Mouse (Mus musculus) megakaryocyte progenitor cell, adult 5-6 weeks (primary cell): Measurements from ENCODE around the gene Trank1. TPM values are rescaled to one million over a fixed set of nuclear protein-coding genes. Genes with fewer than 3 reads are reported as not detected.

Experiments used
- ATAC-seq: replicated peaks from 2 replicates; pipeline ENCODE4 v1.8.0; 2016; ENCODE audit warnings: mild to moderate bottlenecking, moderate TSS enrichment, inconsistent platforms; ENCODE audit not compliant: poor library complexity
- total RNA-seq, 2 experiments: library from RNA; stranded (forward) in 1 of 2; stranded (reverse) in 1 of 2; fragments of 157-497, 149-512 nt in 1 of 2; fragments of 200-1000 nt in 1 of 2; gene quantifications; 2 replicates each; pipeline versions ENCODE4 v1.2.3 to v1.2.4; 2015 to 2017

The Trank1 gene
- total RNA-seq, 2 experiments from 2014 or later = not detected

GRCm38 (mm10) chr9:111421862-111422261, 110.3 kb downstream of the Trank1 start:
- ATAC-seq = no peak

DNA sequence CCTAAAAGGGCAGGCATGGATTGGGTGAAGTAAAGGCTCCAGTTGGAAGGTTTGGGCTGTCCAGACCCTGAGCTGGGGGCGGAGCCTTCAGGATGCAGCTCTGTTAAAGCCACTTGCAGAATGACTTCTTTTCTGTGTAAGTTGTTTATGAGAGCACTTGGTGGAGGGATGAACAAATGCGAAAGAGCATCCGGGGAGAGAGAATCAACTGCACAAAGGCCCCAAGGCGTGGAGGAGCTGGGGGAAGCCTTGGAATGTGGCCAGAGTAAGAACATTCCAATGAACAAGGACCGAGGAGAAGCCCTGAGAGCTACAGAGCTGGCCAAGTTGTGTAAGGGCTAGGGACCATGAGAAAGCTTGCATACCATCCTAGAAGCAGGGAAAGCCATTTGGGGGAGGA, 111.0 kb downstream of the Trank1 start:
- ATAC-seq = no peak

DNA sequence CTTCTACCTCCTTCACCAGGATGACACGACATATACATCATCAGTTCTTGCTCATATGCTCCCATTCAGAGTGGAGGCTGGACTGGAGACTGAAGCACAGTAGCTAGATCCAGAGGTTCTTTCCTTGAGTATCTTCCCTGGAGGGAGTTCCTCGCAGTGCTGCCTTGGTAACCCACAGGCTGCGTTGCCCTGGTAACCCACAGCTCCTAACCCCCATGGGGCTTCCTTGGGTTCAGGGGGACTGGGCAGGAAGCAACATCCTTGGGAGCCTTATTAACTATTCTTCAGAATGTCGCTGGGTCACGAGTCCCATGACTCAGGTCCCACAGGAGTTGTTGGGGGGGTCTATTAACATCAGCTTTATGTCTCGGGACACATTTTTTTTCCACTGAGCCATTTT, 113.6 kb downstream of the Trank1 start:
- ATAC-seq = no peak

- ATAC-seq = no peak
Measured at GRCm38 (mm10) chr9:111425952-111426351, 114.4 kb downstream of the Trank1 start.

- ATAC-seq = no peak
Measured at GRCm38 (mm10) chr9:111427891-111428555, 116.5 kb downstream of the Trank1 start.

DNA sequence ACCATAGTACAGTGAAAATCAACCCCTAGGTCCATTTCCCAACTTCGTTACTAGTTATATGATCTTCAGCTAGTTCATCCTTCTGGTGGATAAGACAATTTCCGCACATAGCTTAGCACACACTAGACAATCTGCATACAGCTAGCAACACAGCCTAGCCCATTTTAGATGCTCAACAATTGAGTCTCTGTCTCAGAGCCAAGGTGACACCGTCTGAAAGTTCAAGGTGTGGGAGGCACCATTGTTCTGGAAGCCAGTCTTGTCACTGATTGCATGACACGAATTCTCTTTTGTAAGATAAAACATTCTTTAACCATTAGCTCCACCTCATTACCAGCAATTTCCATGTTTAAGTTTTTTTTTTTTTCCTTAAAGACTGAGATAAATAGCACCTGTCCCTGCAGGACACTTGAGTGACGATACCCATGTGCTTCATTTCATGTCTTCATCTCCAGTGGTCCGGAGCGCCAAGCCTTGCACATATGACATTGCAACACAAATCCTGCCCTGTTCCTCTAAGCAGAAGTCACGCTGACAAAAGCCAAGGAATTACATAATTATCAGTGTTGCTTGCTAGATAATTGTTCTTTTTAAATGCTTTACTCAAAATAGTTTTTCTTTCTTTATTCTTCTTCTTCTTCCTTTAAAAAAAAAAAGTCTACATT, 117.3 kb downstream of the Trank1 start:
- peak; percentile 93 for ATAC-seq

DNA sequence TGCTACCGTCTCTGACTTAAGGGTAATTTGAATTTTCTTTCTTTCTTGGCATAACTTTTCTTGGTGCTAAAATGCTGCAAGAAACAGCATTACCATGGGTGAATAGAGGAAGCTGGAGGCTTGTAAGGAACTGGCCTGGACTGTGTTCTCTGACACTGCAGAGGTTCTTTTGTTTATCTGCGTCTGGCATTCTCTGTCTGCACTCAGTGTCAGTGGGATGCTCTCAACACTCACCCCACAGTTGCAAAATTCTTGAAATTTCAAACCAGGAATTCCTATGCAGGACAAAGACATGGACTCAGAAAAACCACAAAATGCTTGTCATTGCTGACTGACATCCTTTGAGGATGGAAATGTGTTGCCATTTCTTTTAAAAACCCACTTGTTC, 117.8 kb downstream of the Trank1 start:
- peak; percentile 65 for ATAC-seq

DNA sequence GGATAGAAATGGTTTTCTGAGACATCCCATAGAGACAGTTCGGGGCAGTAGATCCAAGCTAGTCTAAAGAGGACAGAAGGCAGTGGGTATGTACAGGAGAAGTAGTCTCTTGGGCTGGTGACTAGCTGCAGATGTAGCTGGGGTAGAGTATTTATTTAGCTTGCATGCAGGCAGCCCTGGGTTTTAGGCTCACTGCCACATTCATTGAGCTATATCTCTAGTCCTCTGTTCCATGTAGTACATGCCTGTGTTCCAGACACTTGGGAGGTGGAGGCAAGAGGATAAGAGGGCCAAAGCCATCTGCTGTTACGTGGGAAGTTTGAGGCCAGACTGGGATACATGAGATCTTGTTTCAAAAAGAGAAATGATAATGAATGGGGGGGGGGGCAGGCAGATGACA, 123.9 kb downstream of the Trank1 start:
- ATAC-seq = no peak

DNA sequence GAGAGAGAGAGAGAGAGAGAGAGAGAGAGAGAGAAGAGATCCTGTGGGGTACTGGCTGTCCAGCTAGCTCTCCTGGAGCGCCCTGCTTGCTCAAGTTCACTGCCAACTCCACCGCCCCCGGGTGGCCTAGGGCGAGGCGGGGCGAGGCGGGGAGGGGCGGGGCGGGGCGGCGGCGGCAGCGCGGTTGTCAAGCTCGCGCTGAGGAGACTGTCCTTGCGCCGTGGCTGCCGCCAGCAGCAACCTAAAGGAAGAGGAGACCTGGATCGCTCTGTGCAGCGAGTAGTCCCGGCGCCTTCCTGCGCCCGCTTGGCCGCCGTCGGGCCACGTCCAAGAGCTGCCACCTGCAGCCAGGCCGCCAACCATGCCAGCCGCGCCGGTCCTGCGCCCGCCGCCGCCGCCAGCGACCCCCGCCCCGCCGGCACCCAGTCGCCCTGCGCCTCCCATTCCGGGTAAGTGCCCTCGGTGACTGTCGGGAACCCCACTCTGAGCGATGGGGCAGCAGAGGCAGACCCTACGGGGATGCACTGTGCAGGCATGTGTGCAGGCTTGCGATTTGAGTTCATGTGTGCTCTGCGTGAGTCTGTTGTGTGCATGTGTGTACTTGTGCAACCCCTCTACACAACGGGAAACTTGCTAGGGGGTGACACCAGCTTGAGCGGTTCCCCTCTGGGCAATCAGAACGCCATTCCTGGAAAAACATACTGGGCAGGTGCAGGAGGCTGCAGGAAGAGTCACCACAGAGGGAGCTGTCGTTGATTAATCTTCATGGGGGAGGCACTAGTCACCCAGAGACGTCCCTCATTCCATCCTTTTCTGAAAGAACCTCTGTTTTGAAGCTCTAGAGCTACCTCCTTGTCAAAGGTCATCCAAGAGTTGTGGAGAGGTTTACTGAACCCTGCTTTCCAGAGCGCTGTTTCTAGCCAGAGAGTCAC, 127.6 kb downstream of the Trank1 start, which contains the start of gene Dclk3:
Gene Dclk3, plus strand, starts transcription at position 178 of the 932 bp plus-strand sequence.
- ATAC-seq = peak; percentile 82

GRCm38 (mm10) chr9:111439836-111440201, 128.3 kb downstream of the Trank1 start:
- no peak for ATAC-seq

DNA sequence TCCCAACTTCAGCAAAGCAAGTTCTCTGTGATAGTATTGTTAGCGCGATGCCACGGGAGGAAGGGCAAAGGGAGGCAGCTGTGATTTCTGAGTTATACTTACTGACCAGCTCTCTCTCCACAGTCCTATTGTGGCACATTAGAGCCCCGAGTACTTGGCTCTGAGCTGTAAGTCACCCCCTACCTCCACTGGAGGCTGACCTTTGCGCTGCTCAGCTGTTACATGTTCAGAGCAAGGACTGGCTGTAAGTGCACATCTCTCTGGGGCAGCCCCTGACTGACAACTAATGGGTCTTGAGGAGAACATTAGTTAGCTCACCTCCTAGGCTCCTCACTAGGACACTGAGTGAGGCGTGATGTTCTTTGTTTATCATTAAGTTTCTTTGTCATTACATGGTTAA, 128.9 kb downstream of the Trank1 start:
- no peak for ATAC-seq

DNA sequence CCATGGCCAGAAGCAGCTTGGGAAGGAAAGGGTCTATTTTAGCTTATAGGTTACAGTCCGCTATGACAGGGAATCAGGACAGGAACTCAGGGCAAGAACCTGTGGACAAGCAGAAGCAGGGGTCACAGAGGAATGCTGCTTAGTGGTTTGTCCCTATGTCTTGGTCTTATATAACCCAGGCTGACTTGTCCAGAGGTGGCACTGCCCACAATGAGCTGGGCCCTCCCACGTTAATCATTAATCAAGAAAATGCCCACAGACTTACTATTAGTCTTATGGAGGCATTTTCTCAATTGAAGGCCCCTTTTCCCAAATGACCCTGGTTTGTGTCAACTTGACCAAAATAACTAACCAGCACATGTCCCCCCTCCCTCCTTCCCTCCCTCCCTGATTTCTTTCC, 129.6 kb downstream of the Trank1 start:
- ATAC-seq = no peak

Other genes with a start within 250 kb of the Trank1 start
- gene Lrrfip2, start 194.1 kb upstream of the Trank1 start, total RNA-seq (2015) = 43.9 and 48.3 TPM in 2 replicates
- gene Lrrfip2, start 194.1 kb upstream of the Trank1 start, total RNA-seq (2017) = 66.8 and 74.0 TPM in 2 replicates
- 51.8 and 51.9 TPM in 2 replicates for gene Mlh1, start 39.9 kb upstream of the Trank1 start, total RNA-seq (2015)
- gene Mlh1, start 39.9 kb upstream of the Trank1 start, total RNA-seq (2017) = 46.6 and 58.4 TPM in 2 replicates
- 19.1 and 23.8 TPM in 2 replicates for gene Epm2aip1, start 39.8 kb upstream of the Trank1 start, total RNA-seq (2015)
- gene Epm2aip1, start 39.8 kb upstream of the Trank1 start, total RNA-seq (2017) = 12.4 and 17.8 TPM in 2 replicates
- gene Dclk3, start 127.3 kb downstream of the Trank1 start, total RNA-seq (2015) = not detected in 2 replicates
- not detected in 2 replicates for gene Dclk3, start 127.3 kb downstream of the Trank1 start, total RNA-seq (2017)